Mouse (Mus musculus): ENCODE data around the gene Pacs2. TPM values are rescaled to one million over a fixed set of nuclear protein-coding genes. Genes with fewer than 3 reads are reported as not detected.
A peak's percentile ranks its signal among the peaks of the same experiment; 100 is the strongest.

Pacs2 gene
- polyA plus RNA-seq, 1 experiment, result 27.0 TPM

GRCm38 (mm10) chr12:112982031-112982430 is 32.3 kb upstream of the Pacs2 start:
- TF ChIP-seq CTCF (IDR thresholded peaks at IDR 0.05; ENCODE audit: extremely low read depth, insufficient read length, insufficient replicate concordance, low read depth, low read length) (no peak), POLR2A (IDR thresholded peaks at IDR 0.05; ENCODE audit: low read depth, low read length) (no peak)
- no peaks in the 10 kb centered on the region for H3K27me3 ChIP-seq (ENCODE audit: control insufficient read depth, insufficient read depth, low read length)
- H3K4me3 ChIP-seq (ENCODE audit: low read depth, low read length), result no peak overlapping the region
- 79% methylated on average over 2 of the region's 2 CpGs for WGBS
- no peak overlapping the region for H3K27ac ChIP-seq (ENCODE audit: insufficient read depth, low read depth, low read length)
- peaks cover 5% of the 10 kb centered on the region; the same call in 1 of the 2 replicates for H3K4me1 ChIP-seq (ENCODE audit: control insufficient read depth, insufficient read depth, insufficient read length, low read length)
- H3K36me3 ChIP-seq (ENCODE audit: control insufficient read depth, insufficient read depth, low read length), result peaks cover 35% of the 10 kb centered on the region

GRCm38 (mm10) chr12:112985346-112985745 is 29.0 kb upstream of the Pacs2 start:
- Histone ChIP-seq H3K4me3 (ENCODE audit: low read depth, low read length) (no peak overlapping the region), H3K27ac (ENCODE audit: insufficient read depth, low read depth, low read length) (no peak overlapping the region), H3K4me1 (ENCODE audit: control insufficient read depth, insufficient read depth, insufficient read length, low read length) (no peaks in the 10 kb centered on the region), H3K36me3 (ENCODE audit: control insufficient read depth, insufficient read depth, low read length) (peaks cover 27% of the 10 kb centered on the region), H3K27me3 (ENCODE audit: control insufficient read depth, insufficient read depth, low read length) (no peaks in the 10 kb centered on the region)
- WGBS, result 93% methylated on average over 6 of the region's 6 CpGs
- TF ChIP-seq CTCF (IDR thresholded peaks at IDR 0.05; ENCODE audit: extremely low read depth, insufficient read length, insufficient replicate concordance, low read depth, low read length), result peak; percentile 40; the same call in 1 of the 2 replicates
- TF ChIP-seq POLR2A (IDR thresholded peaks at IDR 0.05; ENCODE audit: low read depth, low read length), result no peak

GRCm38 (mm10) chr12:112987877-112988276 is 26.4 kb upstream of the Pacs2 start:
- H3K4me1 ChIP-seq (ENCODE audit: control insufficient read depth, insufficient read depth, insufficient read length, low read length), result no peaks in the 10 kb centered on the region
- H3K4me3 ChIP-seq (ENCODE audit: low read depth, low read length), result no peak overlapping the region
- no peak overlapping the region for H3K27ac ChIP-seq (ENCODE audit: insufficient read depth, low read depth, low read length)
- H3K36me3 ChIP-seq (ENCODE audit: control insufficient read depth, insufficient read depth, low read length), result peaks cover 22% of the 10 kb centered on the region
- H3K27me3 ChIP-seq (ENCODE audit: control insufficient read depth, insufficient read depth, low read length), result no peaks in the 10 kb centered on the region
- TF ChIP-seq POLR2A (IDR thresholded peaks at IDR 0.05; ENCODE audit: low read depth, low read length) (no peak), CTCF (IDR thresholded peaks at IDR 0.05; ENCODE audit: extremely low read depth, insufficient read length, insufficient replicate concordance, low read depth, low read length) (peak; percentile 57; the same call in 1 of the 2 replicates)
- whole genome bisulfite sequencing, result 72% methylated on average over 6 of the region's 6 CpGs

- H3K27me3 ChIP-seq (ENCODE audit: control insufficient read depth, insufficient read depth, low read length), result no peaks in the 10 kb centered on the region
- TF ChIP-seq POLR2A (IDR thresholded peaks at IDR 0.05; ENCODE audit: low read depth, low read length), result no peak
- TF ChIP-seq CTCF (IDR thresholded peaks at IDR 0.05; ENCODE audit: extremely low read depth, insufficient read length, insufficient replicate concordance, low read depth, low read length), result no peak
- 79% methylated on average over 5 of the region's 5 CpGs for WGBS
- H3K36me3 ChIP-seq (ENCODE audit: control insufficient read depth, insufficient read depth, low read length), result peaks cover 20% of the 10 kb centered on the region
- no peak overlapping the region for H3K27ac ChIP-seq (ENCODE audit: insufficient read depth, low read depth, low read length)
- H3K4me3 ChIP-seq (ENCODE audit: low read depth, low read length), result no peak overlapping the region
- no peaks in the 10 kb centered on the region for H3K4me1 ChIP-seq (ENCODE audit: control insufficient read depth, insufficient read depth, insufficient read length, low read length)
Observed at GRCm38 (mm10) chr12:112990706-112991405, 23.5 kb upstream of the Pacs2 start.

- WGBS, result 80% methylated on average over 2 of the region's 2 CpGs
- TF ChIP-seq POLR2A (IDR thresholded peaks at IDR 0.05; ENCODE audit: low read depth, low read length) (no peak), CTCF (IDR thresholded peaks at IDR 0.05; ENCODE audit: extremely low read depth, insufficient read length, insufficient replicate concordance, low read depth, low read length) (no peak)
Observed at GRCm38 (mm10) chr12:112991444-112991843, 22.9 kb upstream of the Pacs2 start.

GRCm38 (mm10) chr12:112994153-112994552 is 20.2 kb upstream of the Pacs2 start:
- H3K27me3 ChIP-seq (ENCODE audit: control insufficient read depth, insufficient read depth, low read length), result no peaks in the 10 kb centered on the region
- H3K36me3 ChIP-seq (ENCODE audit: control insufficient read depth, insufficient read depth, low read length), result peaks cover 8% of the 10 kb centered on the region
- 53% methylated on average over 4 of the region's 4 CpGs for WGBS
- no peak overlapping the region for H3K27ac ChIP-seq (ENCODE audit: insufficient read depth, low read depth, low read length)
- no peak for TF ChIP-seq CTCF (IDR thresholded peaks at IDR 0.05; ENCODE audit: extremely low read depth, insufficient read length, insufficient replicate concordance, low read depth, low read length)
- TF ChIP-seq POLR2A (IDR thresholded peaks at IDR 0.05; ENCODE audit: low read depth, low read length), result no peak
- H3K4me1 ChIP-seq (ENCODE audit: control insufficient read depth, insufficient read depth, insufficient read length, low read length), result no peaks in the 10 kb centered on the region; the same call in 1 of the 2 replicates
- no peak overlapping the region for H3K4me3 ChIP-seq (ENCODE audit: low read depth, low read length)

More at GRCm38 (mm10) chr12:112991444-112991843, 22.9 kb upstream of the Pacs2 start:
- no peak overlapping the region for H3K27ac ChIP-seq (ENCODE audit: insufficient read depth, low read depth, low read length)
- H3K36me3 ChIP-seq (ENCODE audit: control insufficient read depth, insufficient read depth, low read length), result peaks cover 17% of the 10 kb centered on the region
- no peak overlapping the region for H3K4me3 ChIP-seq (ENCODE audit: low read depth, low read length)
- no peaks in the 10 kb centered on the region for H3K4me1 ChIP-seq (ENCODE audit: control insufficient read depth, insufficient read depth, insufficient read length, low read length)
- H3K27me3 ChIP-seq (ENCODE audit: control insufficient read depth, insufficient read depth, low read length), result no peaks in the 10 kb centered on the region

GRCm38 (mm10) chr12:112999569-113000293 is 14.6 kb upstream of the Pacs2 start:
- no peaks in the 10 kb centered on the region for H3K36me3 ChIP-seq (ENCODE audit: control insufficient read depth, insufficient read depth, low read length)
- under 1% methylated on average over 56 of the region's 56 CpGs for WGBS
- H3K27ac ChIP-seq (ENCODE audit: insufficient read depth, low read depth, low read length), result peak overlapping the region; percentile 97
- no peak for TF ChIP-seq POLR2A (IDR thresholded peaks at IDR 0.05; ENCODE audit: low read depth, low read length)
- no peak for TF ChIP-seq CTCF (IDR thresholded peaks at IDR 0.05; ENCODE audit: extremely low read depth, insufficient read length, insufficient replicate concordance, low read depth, low read length)
- H3K4me1 ChIP-seq (ENCODE audit: control insufficient read depth, insufficient read depth, insufficient read length, low read length), result peaks cover 1% of the 10 kb centered on the region; the same call in 1 of the 2 replicates
- peak overlapping the region; percentile 99 for H3K4me3 ChIP-seq (ENCODE audit: low read depth, low read length)
- no peaks in the 10 kb centered on the region for H3K27me3 ChIP-seq (ENCODE audit: control insufficient read depth, insufficient read depth, low read length)
